Mouse (Mus musculus): Measurements from ENCODE around the gene Gabra4.
"Not testable (repeated sequence)": the region's sequence is repeated elsewhere in the genome, so short reads cannot be mapped to it uniquely, and the experiment has no call there.

Gabra4 gene

GRCm38 (mm10) chr5:71658115-71658497, at the start of gene Gabra4:
Gabra4 (minus strand) TSS chr5:71658308.
- no peak for DNase-seq

GRCm38 (mm10) chr5:71701273-71701614, 43.1 kb upstream of the Gabra4 start:
- DNase-seq = no peak

GRCm38 (mm10) chr5:71700468-71701272, 42.6 kb upstream of the Gabra4 start:
- no peak for DNase-seq

GRCm38 (mm10) chr5:71699696-71700467, 41.8 kb upstream of the Gabra4 start:
- no peak for DNase-seq

GRCm38 (mm10) chr5:71665593-71665992, 7.5 kb upstream of the Gabra4 start:
- DNase-seq = no peak

GRCm38 (mm10) chr5:71657482-71658114, 510 bp downstream of the Gabra4 start, which contains the start of gene Gabrb1:
Gabrb1 (plus strand) TSS chr5:71658113.
- no peak for DNase-seq

GRCm38 (mm10) chr5:71656771-71657170, 1.3 kb downstream of the Gabra4 start:
- no peak for DNase-seq

GRCm38 (mm10) chr5:71654056-71654455, 4.1 kb downstream of the Gabra4 start:
- no peak for DNase-seq

- no peak for DNase-seq
Measured at GRCm38 (mm10) chr5:71648108-71648507, 10.0 kb downstream of the Gabra4 start.

GRCm38 (mm10) chr5:71639804-71640203, 18.3 kb downstream of the Gabra4 start:
- DNase-seq = no peak

- no peak for DNase-seq
Measured at GRCm38 (mm10) chr5:71627820-71628219, 30.3 kb downstream of the Gabra4 start.

- no peak for DNase-seq
Measured at GRCm38 (mm10) chr5:71616734-71617133, 41.4 kb downstream of the Gabra4 start.

GRCm38 (mm10) chr5:71614311-71614710, 43.8 kb downstream of the Gabra4 start:
- no peak for DNase-seq

GRCm38 (mm10) chr5:71608735-71609134, 49.4 kb downstream of the Gabra4 start:
- no peak for DNase-seq

GRCm38 (mm10) chr5:71606907-71607306, 51.2 kb downstream of the Gabra4 start:
- no peak for DNase-seq

GRCm38 (mm10) chr5:71604128-71604690, 53.9 kb downstream of the Gabra4 start:
- DNase-seq = no peak

GRCm38 (mm10) chr5:71595321-71595720, 62.8 kb downstream of the Gabra4 start:
- no peak for DNase-seq

GRCm38 (mm10) chr5:71593745-71594255, 64.3 kb downstream of the Gabra4 start:
- DNase-seq = no peak

- no peak for DNase-seq
Measured at GRCm38 (mm10) chr5:71571646-71572237, 86.4 kb downstream of the Gabra4 start.

- DNase-seq = no peak
Measured at GRCm38 (mm10) chr5:71548079-71548478, 110.0 kb downstream of the Gabra4 start, which contains the start of gene Cox7b2. Cox7b2 (minus strand) TSS chr5:71548205.

GRCm38 (mm10) chr5:71545554-71545953, 112.6 kb downstream of the Gabra4 start:
- DNase-seq = no peak

- not testable (repeated sequence) for DNase-seq
Measured at GRCm38 (mm10) chr5:71525486-71525885, 132.6 kb downstream of the Gabra4 start.
